Mouse (Mus musculus) heart, embryonic 13.5 days (tissue): ENCODE data around the gene Sgip1. TPM values are rescaled to one million over a fixed set of nuclear protein-coding genes. Genes with fewer than 3 reads are reported as not detected.

Experiments used
- ATAC-seq: fragments of 200-750 bp; cut with Nextera tagmentation; 2 replicates; pipeline ENCODE4 v1.8.0; 2017; ENCODE audit warnings: moderate TSS enrichment; ENCODE audit not compliant: insufficient number of reproducible peaks, low FRiP score, low TSS enrichment; ENCODE audit errors: extremely low read depth
- H3K27ac ChIP-seq: fragments of 300-500 bp; sonication (generic); replicated peaks from 2 replicates; pipeline ENCODE4 v1.5.1; 2015; ENCODE audit warnings: moderate library complexity, mild to moderate bottlenecking, inconsistent platforms
- H3K27me3 ChIP-seq: fragments of 300-500 bp; sonication (generic); replicated peaks from 2 replicates; pipeline ENCODE4 v1.6.1; 2015; ENCODE audit warnings: mild to moderate bottlenecking, inconsistent platforms
- H3K36me3 ChIP-seq: fragments of 300-500 bp; sonication (generic); 2 replicates; pipeline ENCODE4 v1.6.1; 2015; ENCODE audit warnings: mild to moderate bottlenecking, inconsistent platforms
- H3K4me1 ChIP-seq: fragments of 300-500 bp; sonication (generic); 2 replicates; pipeline ENCODE4 v1.6.1; 2015; ENCODE audit warnings: inconsistent platforms
- H3K4me2 ChIP-seq: fragments of 300-500 bp; sonication (generic); 2 replicates; pipeline ENCODE4 v1.6.1; 2015; ENCODE audit warnings: inconsistent platforms, mild to moderate bottlenecking, moderate library complexity
- H3K4me3 ChIP-seq: fragments of 300-500 bp; sonication (generic); 2 replicates; pipeline ENCODE4 v1.5.1; 2015; ENCODE audit warnings: moderate library complexity, mild to moderate bottlenecking, inconsistent platforms
- H3K9ac ChIP-seq: fragments of 300-500 bp; sonication (generic); 2 replicates; pipeline ENCODE4 v1.6.1; 2015; ENCODE audit warnings: inconsistent platforms, mild to moderate bottlenecking, moderate library complexity
- H3K9me3 ChIP-seq: fragments of 300-500 bp; sonication (generic); 2 replicates; pipeline ENCODE4 v1.6.1; 2016; ENCODE audit warnings: inconsistent platforms
- WGBS: fragments of 180-500 bp; shearing (Covaris S2); methylation state at CpG from one replicate; pipeline ENCODE4 v1.1.7; 2015; ENCODE audit warnings: mixed read lengths; 5-methylcytosine and 5-hydroxymethylcytosine counted together
- polyA plus RNA-seq: library from polyadenylated mRNA; unstranded; fragments of >200 nt; fragmentation: Nextera tagmentation; extraction: Ambion mirVana; gene quantifications from 2 replicates; pipeline ENCODE4 v1.2.1, GENCODE M21; 2015

Sgip1 gene
- polyA plus RNA-seq, 1 experiment from 2014 or later: 1.3 TPM

GRCm38 (mm10) chr4:102862751-102863710, 121.9 kb downstream of the Sgip1 start:
- no peak overlapping the region for H3K27ac ChIP-seq
- WGBS: 75% methylated on average over 15 of the region's 15 CpGs
- ATAC-seq: no peak

DNA sequence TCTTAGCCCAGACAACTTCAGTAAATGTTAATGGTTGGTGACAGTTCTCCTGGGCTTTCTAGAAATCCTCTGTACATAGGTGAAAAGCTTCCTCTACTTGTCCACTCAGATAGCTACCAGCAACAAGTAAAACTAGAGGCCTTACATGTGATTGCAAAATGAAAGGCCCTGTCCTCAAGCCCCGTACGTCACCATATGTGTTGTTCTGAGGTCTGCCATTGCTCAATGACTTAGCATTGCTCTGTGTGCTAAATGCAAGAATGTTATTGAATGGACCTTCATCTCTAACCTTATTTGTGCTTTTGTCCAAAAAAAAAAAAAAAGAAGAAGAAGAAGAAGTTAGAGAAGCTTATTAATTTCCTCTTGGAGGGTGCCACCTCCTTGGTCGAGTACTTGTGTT, 125.4 kb downstream of the Sgip1 start:
- 76% methylated on average over 3 of the region's 3 CpGs for WGBS

More at GRCm38 (mm10) chr4:102862751-102863710, 121.9 kb downstream of the Sgip1 start:
- H3K36me3 ChIP-seq: no peaks in the 10 kb centered on the region
- H3K9ac ChIP-seq: no peak overlapping the region
- H3K4me3 ChIP-seq: no peak overlapping the region
- no peaks in the 10 kb centered on the region for H3K4me1 ChIP-seq
- no peaks in the 10 kb centered on the region for H3K27me3 ChIP-seq
- H3K4me2 ChIP-seq: no peak overlapping the region
- no peaks in the 10 kb centered on the region for H3K9me3 ChIP-seq

GRCm38 (mm10) chr4:102871274-102871673, 130.2 kb downstream of the Sgip1 start:
- no peak for ATAC-seq
- Histone ChIP-seq H3K27ac (no peak overlapping the region), H3K9ac (no peak overlapping the region), H3K4me1 (peaks cover 15% of the 10 kb centered on the region), H3K9me3 (peaks cover 5% of the 10 kb centered on the region; the same call in 1 of the 2 replicates), H3K4me3 (no peak overlapping the region), H3K4me2 (no peak overlapping the region), H3K36me3 (no peaks in the 10 kb centered on the region), H3K27me3 (no peaks in the 10 kb centered on the region)
- 80% methylated on average over 4 of the region's 4 CpGs for WGBS

More for the DNA sequence above, 125.4 kb downstream of the Sgip1 start:
- Histone ChIP-seq H3K36me3 (no peaks in the 10 kb centered on the region), H3K9ac (no peak overlapping the region), H3K4me1 (peaks cover 10% of the 10 kb centered on the region), H3K4me2 (no peak overlapping the region), H3K9me3 (no peaks in the 10 kb centered on the region), H3K27ac (no peak overlapping the region), H3K27me3 (no peaks in the 10 kb centered on the region), H3K4me3 (no peak overlapping the region)
- ATAC-seq: no peak

- H3K27me3 ChIP-seq: no peaks in the 10 kb centered on the region
- no peak for ATAC-seq
- 0 out of 2 replicates have a peak, but pooled peaks cover under 1% of the 10 kb centered on the region for H3K4me1 ChIP-seq
- no peak overlapping the region for H3K9ac ChIP-seq
- H3K36me3 ChIP-seq: no peaks in the 10 kb centered on the region
- 84% methylated on average over 3 of the region's 3 CpGs for WGBS
- H3K4me3 ChIP-seq: no peak overlapping the region
- no peak overlapping the region for H3K4me2 ChIP-seq
- H3K9me3 ChIP-seq: no peaks in the 10 kb centered on the region
- no peak overlapping the region for H3K27ac ChIP-seq
Observed at GRCm38 (mm10) chr4:102883142-102883541, 142.0 kb downstream of the Sgip1 start.

DNA sequence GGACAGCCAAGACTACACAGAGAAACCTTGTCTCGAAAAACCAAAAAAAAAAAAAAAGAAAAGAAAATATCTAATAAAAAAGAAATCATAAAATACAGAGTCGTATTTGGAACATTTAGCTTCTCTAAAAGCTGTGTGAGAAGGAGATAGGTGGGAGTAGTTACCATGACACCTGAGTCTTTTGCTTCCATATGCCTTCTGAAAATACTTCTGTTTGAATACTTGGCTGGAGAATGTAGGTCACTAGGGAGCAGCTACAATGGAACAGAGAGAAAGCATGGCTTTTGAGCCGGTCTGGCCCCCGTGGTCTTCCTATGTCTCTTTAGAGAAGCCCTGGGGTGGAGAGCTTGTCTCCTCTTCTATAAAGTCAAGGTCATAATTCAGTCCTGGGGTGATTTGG, 143.1 kb downstream of the Sgip1 start:
- Histone ChIP-seq H3K9ac (no peak overlapping the region), H3K4me2 (no peak overlapping the region), H3K27ac (no peak overlapping the region), H3K4me3 (no peak overlapping the region), H3K9me3 (no peaks in the 10 kb centered on the region), H3K36me3 (no peaks in the 10 kb centered on the region), H3K27me3 (no peaks in the 10 kb centered on the region), H3K4me1 (peaks cover 4% of the 10 kb centered on the region; the same call in 1 of the 2 replicates)
- 74% methylated on average over 4 of the region's 4 CpGs for WGBS
- ATAC-seq: no peak

- Histone ChIP-seq H3K4me3 (no peak overlapping the region), H3K36me3 (no peaks in the 10 kb centered on the region), H3K27ac (no peak overlapping the region), H3K4me2 (no peak overlapping the region), H3K4me1 (peaks cover 4% of the 10 kb centered on the region; the same call in 1 of the 2 replicates), H3K9ac (no peak overlapping the region), H3K9me3 (peaks cover 4% of the 10 kb centered on the region), H3K27me3 (no peaks in the 10 kb centered on the region)
- no peak for ATAC-seq
- WGBS: 55% methylated on average over 2 of the region's 2 CpGs
Observed at GRCm38 (mm10) chr4:102886459-102886858, 145.4 kb downstream of the Sgip1 start.

GRCm38 (mm10) chr4:102886902-102887301, 145.8 kb downstream of the Sgip1 start:
- H3K27ac ChIP-seq: no peak overlapping the region
- H3K9ac ChIP-seq: no peak overlapping the region
- ATAC-seq: no peak
- no peak overlapping the region for H3K4me3 ChIP-seq
- no peaks in the 10 kb centered on the region for H3K36me3 ChIP-seq
- no peaks in the 10 kb centered on the region for H3K27me3 ChIP-seq
- H3K4me1 ChIP-seq: peaks cover 4% of the 10 kb centered on the region; the same call in 1 of the 2 replicates
- H3K4me2 ChIP-seq: no peak overlapping the region
- WGBS: 78% methylated on average over 4 of the region's 4 CpGs
- peaks cover 5% of the 10 kb centered on the region for H3K9me3 ChIP-seq

GRCm38 (mm10) chr4:102887770-102888689, 146.9 kb downstream of the Sgip1 start:
- Histone ChIP-seq H3K4me2 (no peak overlapping the region), H3K4me3 (no peak overlapping the region), H3K27me3 (no peaks in the 10 kb centered on the region), H3K4me1 (peaks cover 4% of the 10 kb centered on the region; the same call in 1 of the 2 replicates), H3K36me3 (no peaks in the 10 kb centered on the region), H3K27ac (no peak overlapping the region), H3K9me3 (peaks cover 5% of the 10 kb centered on the region), H3K9ac (no peak overlapping the region)
- WGBS: 66% methylated on average over 14 of the region's 14 CpGs
- no peak for ATAC-seq

GRCm38 (mm10) chr4:102895866-102896265, 154.8 kb downstream of the Sgip1 start:
- Histone ChIP-seq H3K9ac (no peak overlapping the region), H3K27me3 (no peaks in the 10 kb centered on the region), H3K4me1 (peaks cover 8% of the 10 kb centered on the region; the same call in 1 of the 2 replicates), H3K9me3 (peaks cover 22% of the 10 kb centered on the region), H3K4me3 (no peak overlapping the region), H3K4me2 (no peak overlapping the region), H3K36me3 (no peaks in the 10 kb centered on the region), H3K27ac (no peak overlapping the region)
- WGBS: 88% methylated on average over 2 of the region's 2 CpGs
- ATAC-seq: no peak

GRCm38 (mm10) chr4:102898987-102899386, 157.9 kb downstream of the Sgip1 start:
- no peak for ATAC-seq
- Histone ChIP-seq H3K9me3 (peaks cover 17% of the 10 kb centered on the region), H3K27me3 (no peaks in the 10 kb centered on the region), H3K4me2 (no peak overlapping the region), H3K4me1 (peaks cover 8% of the 10 kb centered on the region; the same call in 1 of the 2 replicates), H3K27ac (no peak overlapping the region), H3K9ac (no peak overlapping the region), H3K4me3 (no peak overlapping the region), H3K36me3 (no peaks in the 10 kb centered on the region)
- WGBS: 69% methylated on average over 4 of the region's 4 CpGs

- no peak overlapping the region for H3K27ac ChIP-seq
- no peaks in the 10 kb centered on the region for H3K27me3 ChIP-seq
- no peaks in the 10 kb centered on the region for H3K36me3 ChIP-seq
- no peak for ATAC-seq
- H3K4me2 ChIP-seq: no peak overlapping the region
- H3K4me3 ChIP-seq: no peak overlapping the region
- H3K4me1 ChIP-seq: peaks cover 8% of the 10 kb centered on the region; the same call in 1 of the 2 replicates
- no peak overlapping the region for H3K9ac ChIP-seq
- peaks cover 17% of the 10 kb centered on the region for H3K9me3 ChIP-seq
- WGBS: 75% methylated on average over 5 of the region's 5 CpGs
Observed at GRCm38 (mm10) chr4:102899683-102900082, 158.6 kb downstream of the Sgip1 start.
